Mouse (Mus musculus): ENCODE data around the gene Pcca. TPM values are rescaled to one million over a fixed set of nuclear protein-coding genes. Genes with fewer than 3 reads are reported as not detected.

Gene Pcca
- polyA plus RNA-seq, 1 experiment from 2014 or later: 37.7 TPM

- Histone ChIP-seq H3K4me3 (replicated peaks) (no peak overlapping the region), H3K36me3 (no peaks in the 10 kb centered on the region), H3K9ac (replicated peaks) (no peak overlapping the region), H3K9me3 (no peaks in the 10 kb centered on the region), H3K27ac (no peak overlapping the region), H3K4me1 (replicated peaks) (peaks cover 14% of the 10 kb centered on the region; the same call in 1 of the 2 replicates), H3K4me2 (no peak overlapping the region), H3K27me3 (no peaks in the 10 kb centered on the region; the same call in 1 of the 2 replicates)
- 83% methylated on average over 1 of the region's 1 CpGs for WGBS
- ATAC-seq (ENCODE audit: insufficient number of reproducible peaks, insufficient read depth, low FRiP score, low TSS enrichment, low read depth): no peak
These were observed 72.4 kb downstream of the Pcca start for GRCm38 (mm10) chr14:122606499-122606898.

- Histone ChIP-seq H3K36me3 (no peaks in the 10 kb centered on the region), H3K27me3 (no peaks in the 10 kb centered on the region; the same call in 1 of the 2 replicates), H3K27ac (no peak overlapping the region), H3K4me1 (replicated peaks) (peaks cover 10% of the 10 kb centered on the region; the same call in 1 of the 2 replicates), H3K4me3 (replicated peaks) (no peak overlapping the region), H3K9ac (replicated peaks) (no peak overlapping the region), H3K4me2 (no peak overlapping the region), H3K9me3 (no peaks in the 10 kb centered on the region)
- WGBS: 27% methylated on average over 4 of the region's 4 CpGs
- ATAC-seq (ENCODE audit: insufficient number of reproducible peaks, insufficient read depth, low FRiP score, low TSS enrichment, low read depth): peak; percentile 74; the same call in 1 of the 2 replicates
These were observed 73.3 kb downstream of the Pcca start for GRCm38 (mm10) chr14:122607456-122607855.

GRCm38 (mm10) chr14:122608323-122608722 lies 74.2 kb downstream of the Pcca start:
- Histone ChIP-seq H3K27me3 (no peaks in the 10 kb centered on the region; the same call in 1 of the 2 replicates), H3K4me3 (replicated peaks) (no peak overlapping the region), H3K9ac (replicated peaks) (no peak overlapping the region), H3K36me3 (no peaks in the 10 kb centered on the region), H3K4me1 (replicated peaks) (0 out of 2 replicates have a peak, but pooled peaks cover 7% of the 10 kb centered on the region), H3K9me3 (no peaks in the 10 kb centered on the region), H3K27ac (no peak overlapping the region), H3K4me2 (no peak overlapping the region)
- 88% methylated on average over 2 of the region's 2 CpGs for WGBS
- no peak for ATAC-seq (ENCODE audit: insufficient number of reproducible peaks, insufficient read depth, low FRiP score, low TSS enrichment, low read depth)

GRCm38 (mm10) chr14:122611035-122611434 lies 76.9 kb downstream of the Pcca start:
- Histone ChIP-seq H3K27me3 (no peaks in the 10 kb centered on the region), H3K4me1 (replicated peaks) (0 out of 2 replicates have a peak, but pooled peaks cover 5% of the 10 kb centered on the region), H3K4me3 (replicated peaks) (no peak overlapping the region), H3K9ac (replicated peaks) (no peak overlapping the region), H3K4me2 (no peak overlapping the region), H3K36me3 (no peaks in the 10 kb centered on the region), H3K27ac (no peak overlapping the region), H3K9me3 (no peaks in the 10 kb centered on the region)
- WGBS: 89% methylated on average over 4 of the region's 4 CpGs
- ATAC-seq (ENCODE audit: insufficient number of reproducible peaks, insufficient read depth, low FRiP score, low TSS enrichment, low read depth): no peak

- no peaks in the 10 kb centered on the region for H3K27me3 ChIP-seq
- WGBS: 92% methylated on average over 3 of the region's 3 CpGs
These were observed 78.2 kb downstream of the Pcca start for GRCm38 (mm10) chr14:122612317-122612716.

GRCm38 (mm10) chr14:122617656-122618055 lies 83.5 kb downstream of the Pcca start:
- ATAC-seq (ENCODE audit: insufficient number of reproducible peaks, insufficient read depth, low FRiP score, low TSS enrichment, low read depth): no peak
- Histone ChIP-seq H3K4me3 (replicated peaks) (no peak overlapping the region), H3K4me1 (replicated peaks) (no peaks in the 10 kb centered on the region), H3K27me3 (no peaks in the 10 kb centered on the region), H3K36me3 (peaks cover 4% of the 10 kb centered on the region; the same call in 1 of the 2 replicates), H3K9me3 (no peaks in the 10 kb centered on the region), H3K4me2 (no peak overlapping the region), H3K9ac (replicated peaks) (no peak overlapping the region), H3K27ac (no peak overlapping the region)
- 89% methylated on average over 2 of the region's 2 CpGs for whole genome bisulfite sequencing

More at GRCm38 (mm10) chr14:122612317-122612716, 78.2 kb downstream of the Pcca start:
- H3K4me1 ChIP-seq (replicated peaks): 0 out of 2 replicates have a peak, but pooled peaks cover 5% of the 10 kb centered on the region
- H3K9me3 ChIP-seq: no peaks in the 10 kb centered on the region
- no peak for ATAC-seq (ENCODE audit: insufficient number of reproducible peaks, insufficient read depth, low FRiP score, low TSS enrichment, low read depth)
- H3K4me2 ChIP-seq: no peak overlapping the region
- no peaks in the 10 kb centered on the region for H3K36me3 ChIP-seq
- no peak overlapping the region for H3K9ac ChIP-seq (replicated peaks)
- no peak overlapping the region for H3K27ac ChIP-seq
- H3K4me3 ChIP-seq (replicated peaks): no peak overlapping the region

GRCm38 (mm10) chr14:122633416-122633815 lies 99.3 kb downstream of the Pcca start:
- H3K27me3 ChIP-seq: no peaks in the 10 kb centered on the region
- no peak overlapping the region for H3K4me2 ChIP-seq
- no peaks in the 10 kb centered on the region for H3K36me3 ChIP-seq
- no peak for ATAC-seq (ENCODE audit: insufficient number of reproducible peaks, insufficient read depth, low FRiP score, low TSS enrichment, low read depth)
- H3K27ac ChIP-seq: no peak overlapping the region
- 87% methylated on average over 2 of the region's 2 CpGs for WGBS
- no peaks in the 10 kb centered on the region for H3K9me3 ChIP-seq
- no peak overlapping the region for H3K4me3 ChIP-seq (replicated peaks)
- H3K4me1 ChIP-seq (replicated peaks): peaks cover 17% of the 10 kb centered on the region
- H3K9ac ChIP-seq (replicated peaks): no peak overlapping the region

- ATAC-seq (ENCODE audit: insufficient number of reproducible peaks, insufficient read depth, low FRiP score, low TSS enrichment, low read depth): no peak
- Histone ChIP-seq H3K9me3 (no peaks in the 10 kb centered on the region), H3K27me3 (no peaks in the 10 kb centered on the region), H3K4me3 (replicated peaks) (no peak overlapping the region), H3K9ac (replicated peaks) (no peak overlapping the region), H3K4me1 (replicated peaks) (peaks cover 17% of the 10 kb centered on the region), H3K4me2 (no peak overlapping the region), H3K27ac (no peak overlapping the region), H3K36me3 (no peaks in the 10 kb centered on the region)
- 18% methylated on average over 6 of the region's 6 CpGs for WGBS
These were observed 102.5 kb downstream of the Pcca start for GRCm38 (mm10) chr14:122636601-122637000.

GRCm38 (mm10) chr14:122637798-122638555 lies 103.9 kb downstream of the Pcca start:
- Histone ChIP-seq H3K27ac (no peak overlapping the region), H3K27me3 (no peaks in the 10 kb centered on the region), H3K4me2 (no peak overlapping the region), H3K4me3 (replicated peaks) (no peak overlapping the region), H3K9ac (replicated peaks) (no peak overlapping the region), H3K4me1 (replicated peaks) (peaks cover 17% of the 10 kb centered on the region), H3K9me3 (no peaks in the 10 kb centered on the region), H3K36me3 (no peaks in the 10 kb centered on the region)
- WGBS: 12% methylated on average over 5 of the region's 5 CpGs
- ATAC-seq (ENCODE audit: insufficient number of reproducible peaks, insufficient read depth, low FRiP score, low TSS enrichment, low read depth): no peak

- no peak overlapping the region for H3K4me2 ChIP-seq
- peaks cover 17% of the 10 kb centered on the region for H3K4me1 ChIP-seq (replicated peaks)
- H3K9me3 ChIP-seq: no peaks in the 10 kb centered on the region
- no peak overlapping the region for H3K9ac ChIP-seq (replicated peaks)
- no peaks in the 10 kb centered on the region for H3K36me3 ChIP-seq
- no peak for ATAC-seq (ENCODE audit: insufficient number of reproducible peaks, insufficient read depth, low FRiP score, low TSS enrichment, low read depth)
- 87% methylated on average over 2 of the region's 2 CpGs for WGBS
- no peaks in the 10 kb centered on the region for H3K27me3 ChIP-seq
- H3K4me3 ChIP-seq (replicated peaks): no peak overlapping the region
- H3K27ac ChIP-seq: no peak overlapping the region
These were observed 105.1 kb downstream of the Pcca start for GRCm38 (mm10) chr14:122639168-122639720.

GRCm38 (mm10) chr14:122642432-122642831 lies 108.3 kb downstream of the Pcca start:
- Histone ChIP-seq H3K4me2 (no peak overlapping the region), H3K4me3 (replicated peaks) (no peak overlapping the region), H3K36me3 (no peaks in the 10 kb centered on the region), H3K9ac (replicated peaks) (no peak overlapping the region), H3K4me1 (replicated peaks) (peaks cover 6% of the 10 kb centered on the region), H3K9me3 (no peaks in the 10 kb centered on the region), H3K27me3 (no peaks in the 10 kb centered on the region), H3K27ac (no peak overlapping the region)
- ATAC-seq (ENCODE audit: insufficient number of reproducible peaks, insufficient read depth, low FRiP score, low TSS enrichment, low read depth): no peak
- WGBS: 93% methylated on average over 1 of the region's 1 CpGs
